Mouse (Mus musculus) embryonic facial prominence, embryonic 11.5 days (tissue): ENCODE results near the gene Gjc3. TPM values are rescaled to one million over a fixed set of nuclear protein-coding genes. Genes with fewer than 3 reads are reported as not detected.
"Not testable (repeated sequence)": the region's sequence is repeated elsewhere in the genome, so short reads cannot be mapped to it uniquely, and the experiment has no call there.

Experiments used
- ATAC-seq: fragments of 200-750 bp; cut with Nextera tagmentation; replicated peaks from 2 replicates; pipeline ENCODE4 v1.8.0; 2017; ENCODE audit warnings: low read depth; ENCODE audit not compliant: insufficient number of reproducible peaks, low FRiP score, low TSS enrichment
- DNase-seq: peaks from one replicate; pipeline ENCODE4 v3.0.0-alpha.2; 2015; ENCODE audit warnings: low spot score
- H3K27ac ChIP-seq: fragments of 300-500 bp; sonication (generic); replicated peaks from 2 replicates; pipeline ENCODE4 v1.5.1; 2014; ENCODE audit warnings: mild to moderate bottlenecking, low read depth, low read length, control low read depth
- H3K27me3 ChIP-seq: fragments of 300-500 bp; sonication (generic); 2 replicates; pipeline ENCODE4 v1.6.1; 2014; ENCODE audit warnings: mild to moderate bottlenecking, low read length, moderate library complexity, mixed read lengths; ENCODE audit not compliant: control insufficient read depth, insufficient read depth
- H3K36me3 ChIP-seq: fragments of 300-500 bp; sonication (generic); replicated peaks from 2 replicates; pipeline ENCODE4 v1.6.1; 2014; ENCODE audit warnings: low read depth, mild to moderate bottlenecking, low read length, moderate library complexity, mixed read lengths; ENCODE audit not compliant: control insufficient read depth, insufficient read depth
- H3K4me1 ChIP-seq: fragments of 300-500 bp; sonication (generic); 2 replicates; pipeline ENCODE4 v1.6.1; 2014; ENCODE audit warnings: low read length, mixed read lengths; ENCODE audit not compliant: control insufficient read depth, insufficient read depth
- H3K4me2 ChIP-seq: fragments of 300-500 bp; sonication (generic); 2 replicates; pipeline ENCODE4 v1.6.1; 2014; ENCODE audit warnings: low read depth, mild to moderate bottlenecking, control low read depth, low read length, moderate library complexity
- H3K4me3 ChIP-seq: fragments of 300-500 bp; sonication (generic); 2 replicates; pipeline ENCODE4 v1.5.1; 2014; ENCODE audit warnings: low read depth, low read length, control low read depth
- H3K9ac ChIP-seq: fragments of 300-500 bp; sonication (generic); replicated peaks from 2 replicates; pipeline ENCODE4 v1.6.1; 2014; ENCODE audit warnings: mild to moderate bottlenecking, control low read depth, low read length
- H3K9me3 ChIP-seq: fragments of 300-500 bp; sonication (generic); replicated peaks from 2 replicates; pipeline ENCODE4 v1.6.1; 2016; ENCODE audit warnings: mild to moderate bottlenecking, low read length, inconsistent platforms, mixed read lengths; ENCODE audit not compliant: control insufficient read depth
- WGBS: fragments of 180-500 bp; shearing (Covaris S2); extraction: QIAGEN DNeasy Blood & Tissue Kit; methylation state at CpG from one replicate; pipeline ENCODE4 v1.1.7; 2014; 5-methylcytosine and 5-hydroxymethylcytosine counted together
- polyA plus RNA-seq: library from polyadenylated mRNA; unstranded; fragments of >200 nt; fragmentation: Nextera tagmentation; extraction: Ambion mirVana; gene quantifications from 2 replicates; pipeline ENCODE4 v1.2.1, GENCODE M21; 2014

Gene Gjc3
- polyA plus RNA-seq, 1 experiment from 2014 or later, result not detected

- Histone ChIP-seq H3K27me3 (no peaks in the 10 kb centered on the region), H3K36me3 (no peaks in the 10 kb centered on the region), H3K9me3 (no peaks in the 10 kb centered on the region), H3K4me2 (no peak overlapping the region), H3K27ac (no peak overlapping the region), H3K4me1 (no peaks in the 10 kb centered on the region), H3K9ac (no peak overlapping the region), H3K4me3 (no peak overlapping the region)
- WGBS, result 61% methylated on average over 4 of the region's 4 CpGs
- ATAC-seq, result no peak
- DNase-seq, result no peak
Measured at GRCm38 (mm10) chr5:137937238-137937637, 25.7 kb downstream of the Gjc3 start.

GRCm38 (mm10) chr5:137936486-137936885, 26.4 kb downstream of the Gjc3 start:
- DNase-seq, result no peak
- Histone ChIP-seq H3K27ac (no peak overlapping the region), H3K27me3 (no peaks in the 10 kb centered on the region), H3K4me1 (no peaks in the 10 kb centered on the region), H3K9me3 (no peaks in the 10 kb centered on the region), H3K4me3 (no peak overlapping the region), H3K4me2 (no peak overlapping the region), H3K36me3 (no peaks in the 10 kb centered on the region), H3K9ac (no peak overlapping the region)
- WGBS, result 97% methylated on average over 2 of the region's 2 CpGs
- no peak for ATAC-seq

DNA sequence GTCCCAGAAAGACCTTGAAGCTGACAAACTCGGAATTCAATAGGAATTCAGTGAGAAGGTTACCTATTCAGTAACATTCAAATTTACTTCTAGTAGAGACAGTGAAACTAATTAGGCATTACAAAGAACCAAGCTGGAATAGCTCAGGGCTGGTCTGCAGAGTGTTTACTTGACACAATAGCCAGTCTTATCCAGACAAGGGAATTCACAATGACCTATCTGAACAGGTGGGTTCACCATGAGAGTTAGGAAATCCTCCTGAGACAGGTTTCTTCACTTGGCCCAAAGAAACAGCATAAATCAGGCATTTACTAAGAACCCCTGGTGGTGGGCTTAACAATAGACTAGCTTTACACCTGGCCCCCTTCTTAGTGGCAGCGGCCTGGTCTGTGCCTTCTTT, 29.0 kb downstream of the Gjc3 start:
- ATAC-seq, H3K27ac ChIP-seq, DNase-seq, H3K4me3 ChIP-seq, H3K36me3 ChIP-seq, H3K27me3 ChIP-seq, H3K9ac ChIP-seq, H3K4me1 ChIP-seq, H3K4me2 ChIP-seq, H3K9me3 ChIP-seq: not testable (repeated sequence)
- 70% methylated on average over 2 of the region's 2 CpGs for WGBS

- Histone ChIP-seq H3K4me2 (no peak overlapping the region), H3K9me3 (no peaks in the 10 kb centered on the region), H3K27ac (no peak overlapping the region), H3K4me1 (no peaks in the 10 kb centered on the region), H3K36me3 (no peaks in the 10 kb centered on the region), H3K27me3 (no peaks in the 10 kb centered on the region), H3K9ac (no peak overlapping the region), H3K4me3 (no peak overlapping the region)
- WGBS, result 77% methylated on average over 11 of the region's 11 CpGs
- no peak for ATAC-seq
- DNase-seq, result no peak
Measured at GRCm38 (mm10) chr5:137928439-137928838, 34.5 kb downstream of the Gjc3 start.

DNA sequence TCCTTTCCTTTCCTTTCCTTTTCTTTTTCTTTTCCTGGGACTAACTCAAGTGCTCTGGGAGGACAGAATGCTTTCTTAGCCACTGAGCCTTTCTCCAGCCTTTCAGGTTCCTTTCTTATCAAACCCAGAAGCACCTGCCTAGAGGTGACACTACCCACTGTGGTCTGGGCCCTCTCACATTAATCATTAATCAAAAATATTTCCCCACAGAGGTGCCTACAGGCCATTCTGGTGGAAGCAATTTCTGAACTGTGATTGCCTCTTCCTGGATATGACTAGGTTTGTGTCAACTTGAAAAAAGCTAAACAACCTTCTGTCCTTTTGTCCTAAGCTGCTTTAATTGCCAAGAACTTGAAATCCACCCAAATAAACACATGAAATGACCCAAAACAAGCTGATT, 40.7 kb downstream of the Gjc3 start:
- Histone ChIP-seq H3K4me1 (no peaks in the 10 kb centered on the region), H3K36me3 (no peaks in the 10 kb centered on the region), H3K9ac (no peak overlapping the region), H3K9me3 (no peaks in the 10 kb centered on the region), H3K27me3 (no peaks in the 10 kb centered on the region), H3K4me3 (no peak overlapping the region), H3K27ac (no peak overlapping the region), H3K4me2 (no peak overlapping the region)
- DNase-seq (no peak), ATAC-seq (no peak)

- Histone ChIP-seq H3K9ac (no peak within 1 kb of the TSS), H3K4me3 (no peak within 1 kb of the TSS), H3K27me3 (no peaks in the 10 kb centered on the region), H3K4me1 (no peaks in the 10 kb centered on the region), H3K36me3 (no peaks in the 10 kb centered on the region), H3K4me2 (no peak within 1 kb of the TSS), H3K9me3 (no peaks in the 10 kb centered on the region), H3K27ac (no peak within 1 kb of the TSS)
- DNase-seq (no peak), ATAC-seq (no peak)
- WGBS, result 58% methylated on average over 2 of the region's 2 CpGs
Measured at GRCm38 (mm10) chr5:137921532-137921931, 41.4 kb downstream of the Gjc3 start, which contains the start of gene Cyp3a13. Cyp3a13 (minus strand) TSS chr5:137921619.

DNA sequence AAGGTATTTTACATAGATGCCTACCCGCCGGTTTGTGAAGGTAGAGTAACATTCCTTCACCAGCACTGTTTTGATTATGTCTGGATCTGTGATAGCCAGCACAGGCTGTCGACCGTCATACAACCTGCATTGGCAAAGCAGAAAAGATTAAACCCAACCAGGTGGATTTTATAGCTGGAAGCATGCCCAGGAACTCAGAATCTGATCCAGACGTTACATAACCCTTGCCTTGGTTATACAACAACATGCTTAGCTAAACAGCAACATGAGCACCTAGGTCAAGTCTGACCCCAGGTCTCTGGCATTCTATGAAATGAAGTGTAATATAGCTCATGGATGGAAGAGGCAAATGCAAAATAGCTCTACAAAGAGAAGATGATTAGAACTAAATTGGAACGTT, 47.3 kb downstream of the Gjc3 start:
- H3K4me1 ChIP-seq, result no peaks in the 10 kb centered on the region

GRCm38 (mm10) chr5:137914508-137914907, 48.4 kb downstream of the Gjc3 start:
- no peaks in the 10 kb centered on the region for H3K4me1 ChIP-seq
- H3K4me2 ChIP-seq, result no peak overlapping the region
- H3K36me3 ChIP-seq, result no peaks in the 10 kb centered on the region
- H3K4me3 ChIP-seq, result no peak overlapping the region
- H3K27ac ChIP-seq, result no peak overlapping the region
- no peaks in the 10 kb centered on the region for H3K27me3 ChIP-seq
- H3K9me3 ChIP-seq, result no peaks in the 10 kb centered on the region
- ATAC-seq (no peak), DNase-seq (no peak)
- H3K9ac ChIP-seq, result no peak overlapping the region

More for the DNA sequence above, 47.3 kb downstream of the Gjc3 start:
- H3K4me2 ChIP-seq, result no peak overlapping the region
- no peaks in the 10 kb centered on the region for H3K9me3 ChIP-seq
- no peak for DNase-seq
- no peak overlapping the region for H3K9ac ChIP-seq
- H3K4me3 ChIP-seq, result no peak overlapping the region
- no peaks in the 10 kb centered on the region for H3K27me3 ChIP-seq
- 78% methylated on average over 6 of the region's 6 CpGs for WGBS
- no peaks in the 10 kb centered on the region for H3K36me3 ChIP-seq
- no peak overlapping the region for H3K27ac ChIP-seq
- ATAC-seq, result no peak
